Mouse (Mus musculus): ENCODE measurements around the gene Dusp7. TPM values are rescaled to one million over a fixed set of nuclear protein-coding genes. Genes with fewer than 3 reads are reported as not detected.

Dusp7 gene
- polyA plus RNA-seq, 1 experiment from 2014 or later, result 27.8 TPM

DNA sequence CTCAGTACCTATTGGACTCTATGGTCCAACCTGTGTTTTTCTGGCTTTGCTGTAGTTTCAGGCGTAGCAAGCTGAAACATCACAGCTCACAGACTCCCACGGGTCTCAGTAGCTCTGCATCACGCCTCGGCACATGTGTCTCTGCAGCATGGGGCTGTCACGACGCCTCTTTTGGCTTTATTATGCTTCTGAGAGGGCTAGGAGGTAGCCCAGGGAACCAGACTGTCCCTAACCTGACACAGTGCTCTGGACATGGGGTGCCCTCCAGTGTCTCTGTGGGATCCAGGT lies 2.9 kb downstream of the Dusp7 start:
- Histone ChIP-seq H3K4me3 (ENCODE audit: low read depth, low read length) (peak overlapping the region; percentile 83), H3K9me3 (ENCODE audit: low read length) (no peaks in the 10 kb centered on the region), H3K27me3 (replicated peaks; ENCODE audit: insufficient read depth, low read length) (no peaks in the 10 kb centered on the region), H3K4me1 (ENCODE audit: insufficient read depth, low read depth, low read length) (peaks cover 22% of the 10 kb centered on the region), H3K36me3 (ENCODE audit: insufficient read depth, low read length) (peaks cover 6% of the 10 kb centered on the region; the same call in 1 of the 2 replicates), H3K27ac (ENCODE audit: low read length) (peak overlapping the region; percentile 85), H3K9ac (replicated peaks; ENCODE audit: low read depth) (0 out of 2 replicates have a peak overlapping the region, but pooled peaks have one; percentile 23), H3K4me2 (replicated peaks; ENCODE audit: low read depth, low read length) (peak overlapping the region; percentile 86)
- TF ChIP-seq EP300 (IDR thresholded peaks at IDR 0.05) (no peak), CTCF (IDR thresholded peaks at IDR 0.05) (no peak)
- DNase-seq (ENCODE audit: low spot score) (no peak), ATAC-seq (no peak)
- WGBS, result 36% methylated on average over 6 of the region's 6 CpGs

DNA sequence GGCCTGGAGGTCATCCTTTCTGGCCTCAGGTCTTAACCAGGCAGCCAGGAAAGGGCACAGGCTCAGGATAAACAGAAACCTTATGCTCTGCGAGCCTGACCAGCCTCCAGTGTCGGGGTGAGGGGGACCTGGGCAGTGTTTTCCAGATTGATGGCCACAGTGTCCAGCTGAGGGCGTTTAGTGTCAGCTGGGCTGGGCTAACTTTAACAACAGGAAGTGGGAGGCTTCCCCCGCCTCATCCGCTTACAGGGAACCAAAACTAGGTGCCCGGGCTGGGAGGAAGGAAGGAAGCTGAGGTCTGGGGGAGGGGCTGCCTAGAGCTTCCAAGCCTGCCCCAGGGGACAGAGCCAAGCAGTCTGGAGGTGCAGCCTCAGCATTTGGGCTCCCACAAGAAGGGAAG lies 3.3 kb downstream of the Dusp7 start:
- Histone ChIP-seq H3K27me3 (replicated peaks; ENCODE audit: insufficient read depth, low read length) (no peaks in the 10 kb centered on the region), H3K9me3 (ENCODE audit: low read length) (no peaks in the 10 kb centered on the region), H3K9ac (replicated peaks; ENCODE audit: low read depth) (peak overlapping the region; percentile 23; the same call in 1 of the 2 replicates), H3K4me2 (replicated peaks; ENCODE audit: low read depth, low read length) (peak overlapping the region; percentile 86), H3K27ac (ENCODE audit: low read length) (peak overlapping the region; percentile 85), H3K4me1 (ENCODE audit: insufficient read depth, low read depth, low read length) (peaks cover 22% of the 10 kb centered on the region), H3K36me3 (ENCODE audit: insufficient read depth, low read length) (peaks cover 6% of the 10 kb centered on the region; the same call in 1 of the 2 replicates), H3K4me3 (ENCODE audit: low read depth, low read length) (peak overlapping the region; percentile 83)
- peak; percentile 93 for DNase-seq (ENCODE audit: low spot score)
- WGBS, result 4% methylated on average over 6 of the region's 6 CpGs
- ATAC-seq, result peak; percentile 19
- TF ChIP-seq EP300 (IDR thresholded peaks at IDR 0.05), result peak; percentile 95
- TF ChIP-seq CTCF (IDR thresholded peaks at IDR 0.05), result peak; percentile 48

DNA sequence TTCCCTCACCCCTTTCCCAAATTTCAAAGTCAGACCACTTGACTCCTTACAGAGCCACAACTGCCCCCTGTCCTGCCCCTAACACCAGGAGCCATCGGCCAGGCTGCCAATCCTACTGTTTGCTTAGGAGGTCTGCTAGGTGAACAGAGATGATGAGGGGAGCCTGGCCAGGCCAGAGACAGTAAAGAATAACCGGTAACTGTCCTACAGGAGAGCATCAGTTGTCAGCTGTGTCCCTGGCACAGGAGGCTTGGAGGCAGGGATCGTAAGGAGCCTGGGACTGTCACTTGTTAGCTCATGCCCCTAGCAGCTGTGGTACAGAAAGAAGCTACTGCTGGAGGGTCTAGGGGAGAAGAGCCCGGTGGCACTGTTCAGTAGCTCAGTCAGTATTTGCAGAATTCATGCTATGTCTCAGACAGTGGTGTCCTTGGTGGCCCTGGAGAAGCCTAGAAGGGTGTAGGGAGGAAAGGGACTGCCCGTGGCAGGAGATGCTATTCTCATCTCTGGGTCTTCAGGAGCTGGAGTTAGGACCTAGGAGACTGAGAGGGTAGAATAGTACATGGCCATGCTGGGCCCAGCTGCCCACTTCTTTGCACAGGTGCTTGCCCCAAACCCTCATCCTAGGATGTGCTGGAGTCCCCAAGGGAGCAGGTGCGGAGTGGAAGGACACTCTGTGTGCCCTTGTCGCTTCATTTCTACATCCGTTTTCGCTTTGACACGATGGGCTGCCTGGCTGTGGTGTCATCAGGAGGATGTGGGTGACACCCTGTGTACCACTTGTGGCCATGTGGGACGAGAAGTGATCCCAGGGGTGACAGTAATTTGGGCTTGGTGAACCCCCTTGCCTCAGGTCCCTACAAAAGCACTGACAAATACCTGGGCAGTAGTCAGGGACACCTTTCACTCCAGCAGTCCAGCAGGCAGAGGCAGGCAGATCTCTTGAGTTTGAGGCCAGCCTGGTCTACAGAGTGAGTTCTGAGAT lies 4.3 kb downstream of the Dusp7 start:
- Histone ChIP-seq H3K9me3 (ENCODE audit: low read length) (no peaks in the 10 kb centered on the region), H3K27ac (ENCODE audit: low read length) (peak overlapping the region; percentile 85), H3K9ac (replicated peaks; ENCODE audit: low read depth) (no peak overlapping the region), H3K27me3 (replicated peaks; ENCODE audit: insufficient read depth, low read length) (no peaks in the 10 kb centered on the region), H3K4me1 (ENCODE audit: insufficient read depth, low read depth, low read length) (peaks cover 22% of the 10 kb centered on the region), H3K36me3 (ENCODE audit: insufficient read depth, low read length) (peaks cover 6% of the 10 kb centered on the region; the same call in 1 of the 2 replicates), H3K4me3 (ENCODE audit: low read depth, low read length) (peak overlapping the region; percentile 83; the same call in 1 of the 2 replicates), H3K4me2 (replicated peaks; ENCODE audit: low read depth, low read length) (peak overlapping the region; percentile 86)
- no peak for DNase-seq (ENCODE audit: low spot score)
- TF ChIP-seq EP300 (IDR thresholded peaks at IDR 0.05), result no peak
- TF ChIP-seq CTCF (IDR thresholded peaks at IDR 0.05), result no peak
- no peak for ATAC-seq
- WGBS, result 77% methylated on average over 11 of the region's 11 CpGs

DNA sequence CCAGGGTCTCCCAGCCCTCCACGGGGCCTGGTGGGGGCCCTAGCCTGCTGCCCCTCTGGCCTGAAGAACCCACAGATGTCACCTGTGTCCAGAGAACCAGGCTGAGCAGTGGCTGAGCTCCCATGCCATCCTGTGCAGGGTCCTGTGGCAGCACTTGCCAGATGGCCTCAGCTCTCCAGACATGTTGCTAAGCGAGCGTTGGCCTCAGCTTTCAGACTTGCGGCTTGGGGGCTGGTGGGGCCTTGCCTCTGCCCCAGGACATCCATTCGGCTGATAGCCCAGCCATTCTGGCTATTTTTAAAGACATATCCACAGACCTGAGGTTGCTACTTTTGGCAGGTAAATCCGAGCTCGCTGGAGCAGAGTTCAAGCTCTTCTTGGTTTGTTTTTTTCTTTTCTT lies 5.5 kb downstream of the Dusp7 start:
- H3K36me3 ChIP-seq (ENCODE audit: insufficient read depth, low read length), result peaks cover 6% of the 10 kb centered on the region; the same call in 1 of the 2 replicates
- H3K27ac ChIP-seq (ENCODE audit: low read length), result no peak overlapping the region
- H3K4me2 ChIP-seq (replicated peaks; ENCODE audit: low read depth, low read length), result no peak overlapping the region
- WGBS, result 86% methylated on average over 7 of the region's 7 CpGs
- H3K9me3 ChIP-seq (ENCODE audit: low read length), result no peaks in the 10 kb centered on the region
- H3K4me1 ChIP-seq (ENCODE audit: insufficient read depth, low read depth, low read length), result peaks cover 22% of the 10 kb centered on the region
- H3K27me3 ChIP-seq (replicated peaks; ENCODE audit: insufficient read depth, low read length), result no peaks in the 10 kb centered on the region
- TF ChIP-seq CTCF (IDR thresholded peaks at IDR 0.05) (no peak), EP300 (IDR thresholded peaks at IDR 0.05) (no peak)
- no peak overlapping the region for H3K4me3 ChIP-seq (ENCODE audit: low read depth, low read length)
- H3K9ac ChIP-seq (replicated peaks; ENCODE audit: low read depth), result no peak overlapping the region
- no peak for DNase-seq (ENCODE audit: low spot score)
- ATAC-seq, result no peak

DNA sequence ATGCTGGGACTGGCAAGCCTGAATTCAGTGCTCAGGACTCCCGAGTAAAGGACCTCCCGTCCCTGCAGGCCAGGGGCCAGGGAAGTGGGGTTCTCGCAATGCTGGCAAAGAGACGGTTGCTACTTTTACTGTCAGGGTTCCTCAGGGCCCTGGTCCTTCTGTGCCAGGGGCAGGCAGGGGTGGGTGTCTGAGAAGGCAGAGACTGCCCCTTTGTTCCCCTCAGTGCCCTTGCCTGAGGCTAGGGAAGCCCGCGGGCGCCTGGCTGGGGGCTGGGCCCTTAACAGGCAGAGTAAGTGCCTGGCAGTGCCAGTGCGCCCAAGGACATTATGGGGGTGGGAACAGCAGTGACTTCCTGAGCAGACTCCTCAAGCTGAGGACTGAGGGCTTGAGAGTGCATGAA lies 8.8 kb downstream of the Dusp7 start:
- Histone ChIP-seq H3K27me3 (replicated peaks; ENCODE audit: insufficient read depth, low read length) (no peaks in the 10 kb centered on the region), H3K4me2 (replicated peaks; ENCODE audit: low read depth, low read length) (no peak overlapping the region), H3K27ac (ENCODE audit: low read length) (peak overlapping the region; percentile 64; the same call in 1 of the 2 replicates), H3K36me3 (ENCODE audit: insufficient read depth, low read length) (peaks cover 6% of the 10 kb centered on the region; the same call in 1 of the 2 replicates), H3K9me3 (ENCODE audit: low read length) (no peaks in the 10 kb centered on the region), H3K9ac (replicated peaks; ENCODE audit: low read depth) (no peak overlapping the region), H3K4me1 (ENCODE audit: insufficient read depth, low read depth, low read length) (peaks cover 6% of the 10 kb centered on the region), H3K4me3 (ENCODE audit: low read depth, low read length) (no peak overlapping the region)
- TF ChIP-seq CTCF (IDR thresholded peaks at IDR 0.05) (no peak), EP300 (IDR thresholded peaks at IDR 0.05) (no peak)
- WGBS, result 58% methylated on average over 8 of the region's 8 CpGs
- peak; percentile 53 for ATAC-seq
- no peak for DNase-seq (ENCODE audit: low spot score)

DNA sequence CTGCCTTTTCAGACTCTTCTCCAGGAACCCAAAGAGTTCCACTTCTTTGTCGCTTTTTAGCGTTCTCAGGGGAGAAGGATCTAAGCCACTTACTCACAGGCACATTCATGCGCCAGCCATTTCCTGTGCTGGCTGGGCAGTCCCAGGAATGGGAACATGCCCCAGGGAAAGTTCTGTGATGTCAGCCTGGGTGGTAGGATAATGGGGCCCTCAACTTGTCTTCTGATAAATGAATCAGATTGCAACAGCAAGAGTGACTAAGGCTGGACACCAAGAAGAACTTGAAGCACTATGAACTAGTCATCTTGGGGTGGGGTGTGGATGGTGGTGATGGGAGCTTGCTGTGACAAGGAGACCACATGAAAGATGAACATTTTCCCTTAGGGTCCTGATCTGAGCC lies 9.6 kb downstream of the Dusp7 start:
- H3K9me3 ChIP-seq (ENCODE audit: low read length), result no peaks in the 10 kb centered on the region
- no peak for TF ChIP-seq CTCF (IDR thresholded peaks at IDR 0.05)
- 0 out of 2 replicates have a peak, but pooled peaks have one; percentile 11 for TF ChIP-seq EP300 (IDR thresholded peaks at IDR 0.05)
- no peak overlapping the region for H3K4me3 ChIP-seq (ENCODE audit: low read depth, low read length)
- H3K36me3 ChIP-seq (ENCODE audit: insufficient read depth, low read length), result peaks cover 6% of the 10 kb centered on the region; the same call in 1 of the 2 replicates
- H3K27ac ChIP-seq (ENCODE audit: low read length), result peak overlapping the region; percentile 64; the same call in 1 of the 2 replicates
- no peak for DNase-seq (ENCODE audit: low spot score)
- no peaks in the 10 kb centered on the region for H3K27me3 ChIP-seq (replicated peaks; ENCODE audit: insufficient read depth, low read length)
- H3K4me2 ChIP-seq (replicated peaks; ENCODE audit: low read depth, low read length), result no peak overlapping the region
- peak; percentile 14; the same call in 1 of the 2 replicates for ATAC-seq
- H3K9ac ChIP-seq (replicated peaks; ENCODE audit: low read depth), result no peak overlapping the region
- H3K4me1 ChIP-seq (ENCODE audit: insufficient read depth, low read depth, low read length), result no peaks in the 10 kb centered on the region
- 49% methylated on average over 3 of the region's 3 CpGs for WGBS

Measured in lung, postnatal 0 days (tissue).